Mouse (Mus musculus) neutrophil, adult 83 days (primary cell): Measurements from ENCODE around the gene Spata6. TPM values are rescaled to one million over a fixed set of nuclear protein-coding genes. Genes with fewer than 3 reads are reported as not detected.

ENCODE experiments used
- total RNA-seq, 2 experiments: library from RNA; stranded (reverse); gene quantifications; one replicate each; pipeline ENCODE4 v1.2.4; 2023

Spata6 gene
- 10 to 100 TPM; 11.5 to 13.4 TPM for total RNA-seq

DNA sequence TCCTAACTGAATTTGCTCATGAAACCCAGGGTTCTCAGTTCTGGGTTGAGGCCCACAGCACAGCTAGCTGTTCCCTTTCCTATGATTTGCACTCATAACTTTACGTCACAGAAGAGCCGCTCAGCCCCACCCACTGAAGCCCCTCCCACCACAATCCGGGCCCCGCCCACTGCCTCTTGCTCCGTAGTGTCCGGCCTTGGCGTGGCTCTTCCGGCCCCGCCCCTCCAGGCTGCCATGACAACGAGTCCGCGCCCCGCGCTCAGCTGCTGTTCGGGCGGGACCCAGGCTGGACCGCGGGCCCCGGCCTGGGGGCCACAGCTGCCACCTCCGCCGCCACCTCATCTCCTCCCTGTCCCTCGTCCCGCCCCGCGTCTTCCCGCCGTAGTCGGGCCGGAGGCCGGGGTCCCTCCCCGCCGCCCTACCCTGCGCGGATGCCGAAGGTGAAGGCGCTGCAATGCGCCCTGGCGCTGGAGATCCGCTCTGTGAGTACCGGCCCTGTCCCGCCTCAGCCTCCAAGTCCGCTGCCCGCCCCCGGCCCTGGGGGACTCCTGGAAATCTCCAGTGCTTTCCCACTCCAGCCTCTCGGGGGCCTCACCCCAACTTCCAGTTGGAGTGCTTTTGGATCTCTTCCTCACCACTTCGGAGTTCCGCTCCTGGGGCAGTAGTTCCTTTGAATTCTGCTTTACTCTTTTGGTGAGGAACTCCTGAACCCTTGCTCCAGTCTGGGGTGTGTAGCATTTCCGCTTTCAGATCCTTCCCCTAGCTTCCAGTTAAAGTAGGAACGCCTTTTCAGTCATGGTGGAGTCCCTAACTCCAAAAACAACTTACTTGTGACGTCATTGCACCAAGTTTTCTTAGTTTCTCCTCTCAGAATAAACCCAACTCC lies at the start of gene Spata6:
Gene Spata6, plus strand, starts transcription at position 209 of the 886 bp plus-strand sequence.

Other genes starting within 250 kb of the Spata6 start
- gene Slc5a9, start 182.9 kb downstream of the Spata6 start, total RNA-seq = not detected
- gene Skint8, start 199.4 kb downstream of the Spata6 start, total RNA-seq = not detected